Mouse (Mus musculus) adrenal gland, adult 8-10 months (tissue): Measurements from ENCODE around the gene Milr1. TPM values are rescaled to one million over a fixed set of nuclear protein-coding genes. Genes with fewer than 3 reads are reported as not detected.
"Not testable (repeated sequence)": the region's sequence is repeated elsewhere in the genome, so short reads cannot be mapped to it uniquely, and the experiment has no call there.

Experiments used
- DNase-seq: peaks from one replicate; pipeline ENCODE4 v3.0.0; 2022
- total RNA-seq, 4 experiments: library from RNA; stranded (reverse); gene quantifications; 2 replicates each; pipeline ENCODE4 v1.2.4; 2022

Milr1 gene
- total RNA-seq, 4 experiments from 2014 or later, result 1.6 to 4.6 (median 2.2) TPM

- DNase-seq, result no peak
These were observed 14.4 kb upstream of the Milr1 start for GRCm38 (mm10) chr11:106736614-106737013.

DNA sequence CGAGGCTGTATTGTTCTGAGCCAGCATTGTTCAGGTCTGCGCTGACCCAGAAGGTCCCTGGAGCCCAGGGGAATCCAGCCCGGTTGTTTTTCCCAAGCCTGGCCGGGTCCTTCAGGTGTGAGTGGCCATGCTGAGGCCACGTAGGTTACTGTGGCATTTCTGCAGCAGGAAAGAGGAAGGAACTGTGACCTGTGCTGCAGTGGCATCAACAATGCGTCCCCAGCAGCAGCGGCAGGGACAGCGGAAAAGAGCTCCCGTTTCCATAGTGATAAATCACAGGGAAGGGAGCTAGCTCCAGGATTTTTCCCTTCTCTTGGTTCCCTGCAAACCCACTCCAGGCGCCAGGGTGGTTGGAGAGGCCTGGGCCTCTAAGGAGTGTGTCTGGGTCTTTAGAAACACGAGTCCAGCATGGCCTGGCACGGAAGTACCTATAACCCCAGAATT, 13.8 kb upstream of the Milr1 start:
- peak; percentile 18 for DNase-seq

DNA sequence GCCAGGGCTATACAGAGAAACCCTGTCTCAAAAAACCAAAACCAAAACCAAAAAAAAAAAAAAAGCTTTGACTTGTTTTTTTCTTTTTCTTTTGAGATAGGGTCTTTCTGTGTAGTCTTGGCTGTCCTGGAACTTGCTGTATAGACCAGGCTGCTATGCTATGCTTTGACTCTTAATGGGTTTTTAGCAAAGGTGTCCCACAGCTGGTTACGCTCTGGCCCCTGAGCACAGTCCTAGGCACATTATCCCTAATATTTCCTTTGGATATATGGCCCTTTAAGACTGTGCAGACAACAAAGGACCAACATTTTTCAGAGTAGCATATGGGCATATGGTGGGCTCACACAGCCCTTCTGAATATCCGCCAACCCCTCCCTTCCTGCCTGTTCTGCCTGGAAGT, 11.9 kb upstream of the Milr1 start:
- no peak for DNase-seq

- not testable (repeated sequence) for DNase-seq
These were observed 10.3 kb upstream of the Milr1 start for GRCm38 (mm10) chr11:106740724-106741123.

DNA sequence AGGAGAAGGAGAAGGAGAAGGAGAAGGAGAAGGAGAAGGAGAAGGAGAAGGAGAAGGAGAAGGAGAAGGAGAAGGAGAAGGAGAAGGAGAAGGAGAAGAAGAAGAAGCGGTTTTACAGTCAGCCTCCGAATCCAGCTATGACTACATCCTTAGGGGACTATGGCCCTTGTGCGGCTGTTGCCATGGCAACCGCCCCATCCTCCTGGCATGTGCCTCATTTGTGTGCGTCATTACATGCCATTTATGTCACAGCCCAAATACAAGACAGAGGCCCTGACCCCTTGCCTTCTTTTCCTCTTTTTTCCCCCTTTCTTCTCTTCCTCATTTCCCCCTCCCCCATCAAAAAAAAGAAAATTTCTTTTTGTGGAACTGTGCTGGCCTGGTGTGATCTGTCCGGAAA, 9.8 kb upstream of the Milr1 start:
- no peak for DNase-seq

GRCm38 (mm10) chr11:106741826-106742225, 9.2 kb upstream of the Milr1 start:
- no peak for DNase-seq

DNA sequence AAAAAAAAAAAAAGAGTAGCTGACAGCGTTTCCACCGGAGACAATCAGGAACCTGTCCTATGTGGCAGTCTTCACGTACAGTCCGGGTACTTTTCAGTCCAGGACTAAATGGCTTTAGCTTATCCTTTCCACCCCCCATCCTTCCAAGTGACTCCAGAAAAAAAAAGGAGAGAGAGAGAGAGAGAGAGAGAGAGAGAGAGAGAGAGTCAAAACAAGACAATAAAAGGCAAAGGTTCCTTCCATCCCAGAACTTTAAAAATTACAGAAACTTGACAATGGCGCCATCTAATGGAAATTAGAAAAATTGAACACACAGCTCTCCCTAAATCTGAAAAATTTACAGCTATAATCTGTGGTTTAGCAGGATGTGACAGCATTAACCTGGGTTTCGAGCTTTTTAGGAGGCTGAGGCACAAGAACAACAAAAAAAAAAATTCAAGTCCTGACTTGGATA, 8.6 kb upstream of the Milr1 start:
- DNase-seq, result no peak

DNA sequence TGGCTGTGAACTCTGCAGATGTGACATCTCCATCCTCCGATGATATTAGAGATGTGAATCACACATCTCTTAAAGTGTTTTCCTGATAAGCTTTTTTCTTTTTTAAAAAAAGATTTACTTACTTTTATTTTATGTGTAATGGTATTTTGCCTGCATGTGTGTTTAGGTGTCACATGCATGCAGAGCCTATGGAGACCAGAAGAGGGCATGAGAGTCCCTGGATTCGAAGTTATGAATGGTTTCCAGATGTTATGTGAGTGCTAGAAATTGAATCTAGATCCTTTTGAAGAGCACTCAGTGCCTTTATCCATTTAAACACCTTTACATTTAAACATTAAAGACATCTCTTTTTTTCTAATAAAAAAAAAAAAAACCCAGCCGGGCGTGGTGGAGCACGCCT, 6.1 kb upstream of the Milr1 start:
- DNase-seq, result no peak

GRCm38 (mm10) chr11:106749557-106750120, 1.4 kb upstream of the Milr1 start:
- DNase-seq, result not testable (repeated sequence)

- no peak for DNase-seq
These were observed 790 bp upstream of the Milr1 start, which contains the start of gene Pecam1 for GRCm38 (mm10) chr11:106750121-106750751. Gene Pecam1 (minus strand): TSS chr11:106750628.

DNA sequence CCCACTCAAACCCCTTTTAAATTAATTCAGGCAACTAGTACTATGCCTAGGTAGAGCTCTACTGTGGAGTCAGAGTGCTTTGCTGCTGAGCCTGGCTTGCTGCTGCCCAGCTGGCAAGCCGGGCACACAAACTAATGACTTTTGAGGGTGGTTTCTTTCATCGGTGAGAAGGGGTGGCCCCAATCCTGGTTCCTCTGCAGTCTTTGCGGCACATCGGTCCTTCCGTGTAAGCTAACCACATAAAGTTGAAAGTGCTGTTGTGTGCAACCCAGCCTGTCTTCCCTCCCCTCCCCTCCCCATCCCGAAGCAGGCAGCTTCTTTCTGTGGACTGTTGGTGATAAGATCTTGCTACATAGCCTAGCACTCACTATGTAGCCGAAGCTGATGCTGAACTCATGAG, 1.1 kb downstream of the Milr1 start:
- no peak for DNase-seq

DNA sequence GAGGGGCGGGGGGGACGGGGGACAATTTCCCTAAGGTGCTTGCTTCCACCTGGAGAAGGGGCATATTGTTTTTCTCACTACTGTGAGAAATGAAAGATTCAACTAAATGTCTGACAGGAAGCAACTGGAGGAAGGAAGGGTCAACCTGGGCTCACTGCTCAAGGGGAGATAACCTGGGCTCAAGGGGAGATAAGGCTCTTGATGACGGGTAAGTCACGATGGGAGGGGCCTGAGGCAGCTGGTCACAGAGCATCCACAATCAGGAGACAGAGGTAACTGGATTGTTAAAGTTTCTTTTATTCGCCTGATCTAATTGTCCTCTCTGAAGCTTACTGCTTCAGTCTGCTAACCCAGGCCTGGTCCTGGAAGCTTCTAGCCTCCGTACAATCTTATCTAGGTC, 2.3 kb downstream of the Milr1 start:
- no peak for DNase-seq

DNA sequence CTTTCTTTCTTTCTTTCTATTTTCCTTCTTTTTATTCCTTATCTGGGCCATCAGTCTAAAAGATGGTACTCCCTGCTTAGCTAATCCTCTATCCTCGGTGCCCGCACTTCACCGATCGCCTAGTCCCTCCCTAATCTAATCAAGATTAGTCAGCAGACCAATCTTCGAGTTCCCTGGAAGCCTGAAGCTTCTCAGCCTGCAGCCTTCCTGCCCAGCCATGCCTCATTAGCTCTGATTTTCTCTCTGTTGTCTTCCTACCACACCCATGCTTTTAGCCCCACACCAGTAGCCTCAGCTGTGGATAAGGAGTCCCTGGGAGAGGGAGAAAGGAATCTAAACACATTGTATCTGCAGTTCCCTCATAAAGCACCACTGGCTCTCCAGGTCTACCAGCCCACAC, 4.6 kb downstream of the Milr1 start:
- no peak for DNase-seq

DNA sequence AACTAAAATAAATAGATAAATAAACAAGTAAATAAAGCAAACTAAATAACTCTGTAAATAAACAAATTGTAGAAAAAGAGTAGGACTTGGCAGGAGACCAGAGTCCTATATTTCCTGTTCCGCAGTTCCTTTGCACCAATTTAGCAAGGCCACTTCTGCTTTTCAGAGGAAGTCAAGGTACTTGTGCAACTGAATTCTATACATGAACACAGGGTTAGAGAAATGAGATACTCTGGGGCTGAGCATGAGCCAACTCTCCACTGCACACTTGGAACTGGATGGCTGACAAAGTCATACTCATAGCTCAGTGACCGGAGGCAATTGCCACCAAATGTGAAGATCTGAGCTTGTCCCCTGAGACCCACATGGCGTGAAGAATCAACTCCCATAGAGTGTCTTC, 8.0 kb downstream of the Milr1 start:
- no peak for DNase-seq

- no peak for DNase-seq
These were observed 9.5 kb downstream of the Milr1 start for GRCm38 (mm10) chr11:106760511-106760910.

DNA sequence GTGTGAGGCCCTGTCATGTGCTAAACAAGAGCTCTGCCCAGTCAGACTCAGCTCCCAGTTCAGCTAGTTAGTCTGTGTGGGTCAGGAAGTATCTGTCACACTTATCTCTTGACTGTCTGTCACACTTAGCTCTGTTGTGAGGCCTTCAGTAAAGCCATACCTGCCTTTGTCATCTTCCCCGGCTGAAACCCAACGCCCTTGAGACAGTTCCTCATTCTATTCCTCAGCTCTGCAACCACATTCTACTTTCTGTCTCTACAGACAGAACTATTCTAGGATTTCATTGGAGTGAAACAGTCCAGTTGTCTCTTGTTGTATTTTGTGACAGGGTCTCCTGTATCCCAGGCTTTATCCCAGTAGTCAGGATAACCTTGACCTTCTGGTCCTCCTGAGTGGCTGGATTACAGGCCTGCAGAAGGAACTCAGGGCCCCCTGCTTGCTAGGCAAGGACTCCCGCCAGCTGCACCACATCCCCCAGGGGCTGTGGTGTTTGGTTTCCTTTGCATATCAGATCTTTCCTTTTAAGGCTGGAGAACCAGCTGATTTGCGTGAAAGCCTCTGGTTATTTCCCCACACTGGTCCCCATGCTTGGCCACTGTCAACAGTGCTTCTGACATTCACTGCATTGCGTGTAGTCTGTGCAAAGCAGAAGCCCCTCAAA, 11.2 kb downstream of the Milr1 start:
- DNase-seq, result no peak

DNA sequence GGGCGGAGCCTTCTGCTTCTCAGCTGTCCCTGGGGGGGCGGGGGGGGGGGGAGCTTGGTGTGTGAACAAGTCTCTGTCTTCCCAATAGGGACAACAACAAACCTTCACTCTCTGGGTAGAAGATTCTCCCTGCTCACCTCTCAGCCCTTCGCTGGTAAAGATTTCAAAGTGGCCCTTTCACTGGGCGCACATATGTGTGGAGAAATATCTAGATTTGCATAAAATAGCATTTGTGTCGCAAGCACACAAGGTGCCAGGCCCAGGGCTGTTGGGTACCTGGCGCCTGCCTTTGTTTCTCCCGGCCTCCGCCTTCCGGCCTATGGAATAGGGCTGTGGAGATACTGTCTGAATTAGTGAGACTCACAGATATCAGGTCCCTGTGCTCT, 11.8 kb downstream of the Milr1 start:
- DNase-seq, result no peak

DNA sequence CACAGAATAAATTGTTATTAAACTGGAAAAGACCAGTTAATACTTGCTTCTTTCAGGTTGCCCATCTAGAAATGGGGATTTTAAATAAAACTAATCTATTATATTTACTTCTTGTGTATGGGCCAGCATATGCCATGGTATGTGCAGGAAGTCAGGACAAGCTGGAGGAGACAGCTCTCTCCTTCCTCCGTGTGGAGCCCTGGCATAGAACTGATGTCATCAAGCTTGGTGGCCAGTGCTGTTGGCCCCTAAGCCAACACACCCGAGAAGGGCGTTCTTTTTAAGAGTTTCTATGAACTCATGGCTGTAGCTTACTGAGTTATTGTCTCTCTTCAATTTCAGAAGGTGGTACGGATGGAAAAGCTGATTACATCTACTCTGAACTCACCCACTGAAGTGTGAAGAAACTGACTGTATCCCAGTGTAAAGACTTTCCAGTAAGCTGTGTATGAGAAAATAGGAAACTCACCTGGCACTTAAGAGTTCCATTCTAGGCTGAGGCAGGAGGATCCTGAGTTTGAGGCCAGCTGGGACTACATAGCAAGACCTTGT, 15.7 kb downstream of the Milr1 start:
- no peak for DNase-seq

DNA sequence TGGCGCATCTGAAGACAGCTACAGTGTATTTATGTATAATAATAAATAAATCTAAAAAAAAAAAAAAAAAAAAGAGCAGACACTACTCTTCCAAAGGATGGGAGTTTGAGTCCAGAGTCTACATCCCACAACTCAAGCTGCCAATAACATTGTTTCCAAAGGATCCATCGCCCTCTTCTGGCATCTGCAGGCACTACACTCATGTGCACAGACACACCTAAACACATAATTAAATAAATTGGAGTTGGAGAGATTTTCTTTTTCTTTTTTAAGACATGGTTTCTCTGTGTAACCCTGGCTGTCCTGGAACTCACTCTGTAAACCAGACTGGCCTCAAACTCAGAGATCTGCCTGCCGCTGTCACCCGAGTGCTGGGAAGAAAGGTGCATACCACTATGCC, 16.5 kb downstream of the Milr1 start:
- no peak for DNase-seq

GRCm38 (mm10) chr11:106770195-106770974, 19.4 kb downstream of the Milr1 start:
- DNase-seq, result no peak

GRCm38 (mm10) chr11:106773061-106773460, 22.0 kb downstream of the Milr1 start:
- no peak for DNase-seq

DNA sequence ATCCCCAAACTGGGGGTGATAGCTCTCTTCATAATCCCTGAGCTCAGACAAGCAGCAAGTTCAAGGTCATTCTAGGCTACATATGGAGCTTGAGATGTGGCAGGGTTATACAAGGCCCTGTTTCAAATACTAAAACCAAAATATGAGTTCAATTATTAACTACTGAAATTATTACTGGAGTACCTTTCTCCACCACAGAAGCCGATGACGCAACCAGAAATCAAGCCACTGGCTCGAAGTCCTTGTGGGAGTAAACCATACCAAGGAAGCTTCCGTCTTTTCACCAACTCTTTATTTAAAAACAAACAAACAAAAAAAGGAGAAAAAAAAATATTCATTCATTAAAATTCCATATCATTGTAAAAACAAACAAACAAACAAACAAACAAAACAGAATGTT, 25.9 kb downstream of the Milr1 start:
- no peak for DNase-seq

GRCm38 (mm10) chr11:106777395-106777794, 26.4 kb downstream of the Milr1 start:
- DNase-seq, result no peak
